Mouse (Mus musculus): ENCODE data around the gene Asb7. TPM values are rescaled to one million over a fixed set of nuclear protein-coding genes. Genes with fewer than 3 reads are reported as not detected.
A peak's percentile ranks its signal among the peaks of the same experiment; 100 is the strongest.

Gene Asb7
- total RNA-seq, 2 experiments from 2014 or later = 9.9 to 13.7 TPM

DNA sequence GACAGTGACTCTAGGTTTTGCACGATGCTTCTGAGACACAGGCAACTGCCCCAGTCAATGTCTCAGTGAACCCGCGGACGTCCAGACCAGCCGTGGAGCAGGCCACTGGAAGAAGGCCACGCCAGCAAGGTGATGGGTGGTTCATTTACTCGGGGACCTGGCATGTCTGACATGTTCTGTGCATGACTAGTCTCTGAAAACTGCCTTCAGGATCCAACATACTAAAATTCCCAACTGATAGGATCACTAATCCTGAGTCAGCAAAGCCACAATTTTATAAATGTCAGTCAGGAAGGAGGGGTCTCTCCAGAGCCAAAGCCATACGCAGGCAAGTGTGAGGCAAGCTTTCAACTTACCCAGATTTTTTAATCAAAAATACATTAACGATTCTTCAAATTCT, 35.8 kb downstream of the Asb7 start:
- DNase-seq = no peak

DNA sequence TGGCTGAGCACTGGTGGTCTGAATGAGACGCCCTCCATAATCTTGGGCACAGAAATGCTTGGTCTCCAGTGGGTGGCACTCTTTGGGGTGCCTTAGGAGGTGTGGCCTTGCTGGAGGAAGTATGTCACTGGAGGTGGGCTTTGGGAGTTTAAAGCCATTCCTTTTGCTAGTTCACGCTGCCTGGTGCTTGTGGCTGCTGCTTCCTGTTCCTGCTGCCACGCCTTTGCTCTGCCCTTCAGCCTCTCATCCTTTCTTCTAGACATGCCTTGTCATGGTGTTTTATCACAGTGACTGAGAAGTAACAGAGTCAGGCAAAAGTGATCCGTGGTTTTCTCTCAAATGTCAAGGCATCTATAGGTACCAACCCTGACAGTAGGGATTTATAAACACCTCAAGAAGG, 37.2 kb downstream of the Asb7 start:
- DNase-seq = no peak

DNA sequence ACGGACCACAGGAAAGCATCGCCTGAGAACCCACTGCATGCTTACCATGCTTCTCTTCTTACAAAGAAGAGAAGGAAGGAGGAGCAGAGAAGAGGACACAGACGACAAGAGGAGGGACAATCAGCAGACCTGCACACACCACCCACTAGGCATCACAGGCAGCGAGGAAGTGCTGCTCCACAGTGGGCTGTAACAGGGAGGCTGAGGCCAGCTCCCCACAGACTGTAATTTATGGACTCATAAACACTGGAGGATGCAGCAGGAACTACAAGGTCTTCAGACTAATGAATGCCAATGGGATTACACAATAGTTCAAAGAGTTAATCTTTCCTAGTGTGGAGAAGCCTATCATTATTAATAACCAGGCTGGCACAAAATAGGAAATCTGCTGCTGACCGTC, 38.5 kb downstream of the Asb7 start:
- DNase-seq = no peak

DNA sequence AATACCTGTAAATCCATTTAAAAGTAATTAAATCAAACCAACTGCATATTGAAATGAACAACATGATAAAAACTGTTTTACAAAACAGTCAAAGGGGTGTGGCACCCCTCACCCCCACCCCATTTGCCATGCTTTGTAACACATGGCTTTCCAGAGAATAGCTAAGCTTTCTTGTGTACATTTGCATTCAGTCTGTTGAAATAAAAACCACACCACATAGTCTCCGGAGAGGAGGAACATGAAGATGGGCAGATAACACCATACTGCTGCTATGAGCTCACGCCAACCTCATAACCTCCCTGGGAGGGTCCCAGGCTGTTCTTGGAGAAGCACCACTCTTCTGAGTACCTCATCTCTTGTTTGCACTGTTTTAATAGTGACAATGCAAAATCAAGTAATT, 40.2 kb downstream of the Asb7 start:
- DNase-seq = no peak

DNA sequence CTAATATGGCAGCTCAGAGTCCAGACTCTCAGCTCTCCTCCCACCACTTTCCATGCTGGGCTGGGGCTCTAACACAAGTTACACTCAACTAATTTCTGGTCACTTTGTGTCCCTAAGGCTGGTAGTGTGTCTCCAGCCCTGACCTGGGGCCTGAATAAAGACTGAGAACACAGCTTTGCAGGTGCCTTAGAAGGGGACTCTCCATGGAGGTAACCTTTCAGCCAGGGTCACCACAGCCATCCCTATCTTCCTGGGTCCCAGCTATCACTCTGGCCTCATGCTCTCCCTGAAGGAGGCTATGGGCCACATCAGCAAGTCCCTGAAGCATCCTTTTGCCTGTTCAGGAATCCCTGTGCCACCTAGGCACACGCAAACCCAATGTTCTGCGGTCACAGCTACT, 43.7 kb downstream of the Asb7 start:
- DNase-seq = no peak

DNA sequence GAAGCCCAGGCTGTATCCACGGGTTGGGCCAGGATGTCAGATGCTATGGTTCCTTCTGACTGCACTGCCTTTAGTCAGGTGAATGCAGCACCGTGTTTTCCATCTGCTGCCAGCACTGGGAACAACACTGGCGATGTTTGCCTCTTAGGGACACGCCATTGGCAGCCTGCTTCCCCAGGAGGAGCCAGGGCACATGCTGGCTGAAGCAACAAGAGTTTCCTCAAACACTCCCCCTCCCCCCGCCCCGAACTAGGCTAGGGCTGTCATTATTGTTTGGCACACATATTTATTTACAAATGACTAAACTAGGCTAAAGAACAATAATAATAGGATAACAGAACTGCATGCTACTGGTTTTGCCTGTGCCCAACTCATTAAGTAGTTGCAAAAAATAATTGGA, 56.0 kb downstream of the Asb7 start:
- DNase-seq = no peak

DNA sequence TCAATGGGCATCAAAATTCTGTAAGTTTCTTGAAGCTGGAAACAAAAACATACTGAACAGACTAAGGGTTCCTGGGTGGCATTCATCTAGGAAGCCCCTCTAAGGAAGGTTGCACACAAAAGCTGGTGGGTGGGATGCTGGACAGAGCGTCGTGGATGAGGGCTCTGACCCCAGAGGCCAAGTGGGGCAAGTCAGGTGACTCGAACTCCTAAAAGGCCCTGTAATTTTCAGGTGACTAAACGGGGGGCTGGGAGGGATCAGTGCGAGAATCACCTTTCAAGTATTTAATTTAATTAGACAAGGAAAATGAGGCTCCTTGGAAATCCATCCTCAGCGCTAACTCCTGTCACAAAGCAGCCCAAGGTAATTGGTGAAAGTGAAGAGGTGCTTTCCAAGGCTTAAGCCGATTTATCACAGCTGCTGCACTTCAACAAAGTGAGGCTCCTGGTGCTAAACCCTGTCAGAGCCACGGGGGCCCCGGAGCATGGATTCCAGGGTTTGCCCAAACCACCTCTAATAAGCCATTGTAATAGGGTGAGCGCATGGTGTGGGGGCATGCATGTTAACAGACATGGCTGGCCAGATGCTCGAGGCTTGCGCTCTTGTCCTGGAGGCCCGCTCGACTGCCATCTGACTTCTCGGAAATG, 59.1 kb downstream of the Asb7 start:
- no peak for DNase-seq

DNA sequence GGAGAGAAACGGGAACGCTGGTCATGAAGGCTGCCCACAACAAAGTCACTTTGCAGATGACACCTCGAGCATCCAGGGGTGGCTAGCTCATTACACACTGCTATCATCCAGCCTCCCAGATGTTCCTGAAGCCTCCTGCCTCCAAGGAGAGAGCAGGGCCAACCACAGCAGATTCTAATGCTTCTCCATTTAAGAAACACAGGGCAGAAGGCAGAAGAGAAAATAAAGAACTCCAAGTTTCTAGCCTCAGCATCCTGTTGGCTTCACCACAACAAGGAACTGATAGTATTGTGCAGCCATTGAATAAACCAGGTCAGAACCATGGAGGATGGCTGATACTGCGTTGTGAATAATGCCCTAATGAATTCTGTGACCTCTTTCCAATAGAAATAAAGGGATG, 60.0 kb downstream of the Asb7 start:
- no peak for DNase-seq

DNA sequence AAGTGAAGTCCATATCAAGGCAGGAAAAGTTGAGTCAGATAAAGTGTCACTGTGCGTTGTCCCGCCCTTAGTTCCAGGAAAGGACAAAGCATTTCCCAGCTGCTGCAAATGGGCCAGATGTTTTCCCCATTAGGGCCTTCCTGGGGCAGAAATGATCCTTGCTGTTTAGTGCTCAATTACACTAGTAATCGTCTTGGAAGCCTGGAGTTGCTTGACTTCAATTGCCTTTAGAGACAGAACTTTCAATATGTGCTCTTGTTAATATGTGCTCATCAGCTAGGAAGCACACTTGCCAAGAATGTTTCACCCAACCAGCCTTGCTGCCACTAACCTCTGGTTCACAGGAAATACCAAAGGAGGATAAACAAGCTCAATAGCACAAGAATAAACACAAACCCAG, 66.0 kb downstream of the Asb7 start:
- DNase-seq = peak; percentile 43

DNA sequence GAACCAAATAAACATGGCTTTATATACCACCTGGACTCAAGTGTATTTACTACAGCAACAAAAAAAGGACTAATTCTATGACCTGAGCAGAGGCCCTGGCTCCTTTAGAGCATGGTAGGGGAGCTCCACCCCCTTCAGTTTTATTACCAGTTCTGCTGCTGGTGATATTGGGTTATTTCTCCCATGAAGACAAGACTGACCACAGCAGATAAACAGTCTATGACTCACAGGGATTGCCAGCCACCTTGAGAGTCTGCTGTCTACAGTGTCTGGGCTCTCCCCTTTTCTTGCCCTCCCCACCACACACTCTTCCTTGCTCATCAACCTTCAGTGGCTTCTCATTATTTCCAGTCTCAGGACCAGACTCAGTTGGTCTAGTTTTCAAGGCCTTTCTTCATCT, 87.5 kb downstream of the Asb7 start:
- DNase-seq = no peak

DNA sequence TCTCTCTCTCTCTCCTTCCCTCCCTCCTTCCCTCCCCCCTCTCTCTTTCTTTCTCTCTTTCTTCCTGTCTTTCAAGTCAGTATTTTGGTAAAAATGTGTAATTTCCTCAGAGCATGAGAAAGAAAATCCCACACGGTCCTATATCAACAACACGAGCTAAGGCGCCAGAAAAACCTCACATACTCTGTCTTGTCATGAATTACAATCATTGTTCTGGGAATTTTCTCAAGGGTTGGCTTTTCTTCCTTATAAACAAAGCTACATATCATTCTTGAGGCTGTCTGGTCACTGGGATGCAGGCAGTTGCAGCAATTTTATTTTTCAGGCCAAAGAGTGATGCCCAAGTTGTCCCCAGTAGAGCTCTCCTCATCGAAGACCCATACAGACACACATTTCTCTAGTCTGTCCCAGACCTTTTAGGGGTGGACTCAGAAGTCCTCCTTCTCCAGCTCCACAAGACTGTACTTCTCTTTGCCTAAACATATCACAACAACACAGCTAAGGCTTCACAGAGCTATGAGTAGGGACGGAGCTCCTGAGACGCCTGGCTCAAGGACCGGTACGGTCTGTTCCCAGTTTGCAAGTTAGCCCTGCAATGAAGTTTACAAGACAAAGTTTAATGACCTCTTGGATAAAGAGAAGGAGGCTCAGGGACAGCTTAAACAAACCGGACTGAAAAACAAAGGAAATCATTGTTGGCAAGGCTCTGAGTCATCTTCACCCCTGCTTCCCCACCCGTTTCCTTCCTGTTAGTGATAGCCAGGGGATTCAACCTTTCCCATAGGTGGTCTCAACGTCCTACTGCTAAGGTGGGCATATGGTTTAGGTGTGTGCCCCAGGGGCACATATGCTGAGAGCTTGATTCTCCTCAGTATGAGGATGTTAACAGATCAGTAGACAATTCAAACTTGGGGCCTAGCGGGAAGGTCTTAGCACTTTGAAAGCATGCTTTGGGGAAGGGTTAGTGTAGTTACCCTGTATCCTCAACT, 88.5 kb downstream of the Asb7 start:
- DNase-seq = no peak

DNA sequence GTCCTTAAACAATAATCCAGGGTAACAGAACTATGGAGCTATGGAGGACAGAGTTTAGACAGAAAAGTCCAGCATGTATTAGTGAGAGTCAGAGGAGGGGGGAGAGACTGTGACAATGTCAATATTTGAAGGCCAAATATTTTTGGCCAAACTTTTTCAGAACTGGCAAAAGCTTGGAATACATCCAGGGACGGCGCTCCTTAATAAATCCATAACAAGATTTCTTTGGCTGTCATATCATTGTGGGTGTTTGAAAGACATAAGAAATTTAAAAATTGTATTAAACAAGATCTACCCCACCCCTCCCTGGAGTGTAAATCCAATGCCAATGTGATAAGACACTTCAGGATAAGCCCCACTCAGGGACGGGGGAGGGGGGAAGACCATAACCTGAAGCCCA, 89.3 kb downstream of the Asb7 start:
- no peak for DNase-seq

DNA sequence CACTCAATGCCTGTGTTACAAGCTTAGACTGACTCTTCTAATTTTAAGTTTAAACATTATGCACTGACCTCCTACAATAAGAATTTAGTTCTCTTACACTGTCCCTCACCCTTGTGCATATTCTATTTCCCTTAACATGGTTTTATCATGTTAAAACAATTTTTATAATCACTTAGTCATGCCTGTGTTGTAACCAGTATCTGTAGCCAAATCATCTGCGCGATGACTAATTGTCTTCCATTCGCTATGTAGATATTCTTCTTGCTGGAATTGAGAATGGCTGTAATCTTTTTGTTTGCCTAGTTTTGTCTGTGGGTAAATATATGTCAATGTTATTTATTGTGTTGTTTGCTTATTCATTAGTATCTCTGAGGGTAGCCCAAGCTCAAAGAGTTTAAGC, 91.5 kb downstream of the Asb7 start:
- no peak for DNase-seq

Other genes starting within 250 kb of the Asb7 start
- gene Lins1, start 293 bp upstream of the Asb7 start, total RNA-seq (2021) = 1 to 10 TPM; 5.6 to 6.1 TPM
- gene Cers3, start 53.9 kb upstream of the Asb7 start, total RNA-seq (2021) = under 1 TPM; 0.38 to 0.55 TPM
- gene Adamts17, start 150.1 kb upstream of the Asb7 start, total RNA-seq (2021) = 10 to 100 TPM; 14.4 to 18.2 TPM

Measured in heart, postnatal 4 days (tissue).